Mouse (Mus musculus) liver, adult 2 months (tissue): Measurements from ENCODE around the gene Gm20696.

ENCODE experiments used
- CTCF ChIP-seq: fragments of 200-500 bp; IDR thresholded peaks from 2 replicates; pipeline ENCODE4 v1.5.1; 2011; ENCODE audit warnings: low read depth, low read length, control low read depth
- POLR2A ChIP-seq: fragments of 200-500 bp; IDR thresholded peaks from 2 replicates; pipeline ENCODE4 v1.6.1; 2011; ENCODE audit warnings: low read length, control low read depth; ENCODE audit not compliant: insufficient read depth; ENCODE audit errors: extremely low read depth

DNA sequence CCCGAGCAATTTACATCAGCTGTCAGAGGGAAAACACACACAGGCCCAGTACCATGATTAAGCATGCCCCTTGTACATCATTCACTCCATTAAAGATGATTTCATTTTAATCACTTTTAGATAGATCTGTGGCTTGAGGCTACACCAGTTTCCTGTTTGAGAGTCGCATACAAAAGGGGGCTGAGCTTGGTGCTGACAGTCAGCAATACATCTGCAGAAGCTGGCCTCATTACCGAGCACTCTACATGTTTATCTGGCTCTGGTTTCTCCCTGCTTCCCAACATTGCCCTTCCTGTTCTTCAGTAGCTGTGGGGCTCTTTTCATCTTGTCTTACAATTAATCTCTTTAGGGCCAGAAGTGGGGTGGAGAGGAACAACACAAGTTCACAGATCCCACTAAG is 6.2 kb downstream of the Gm20696 start:
- no peak for TF ChIP-seq CTCF
- no peak for TF ChIP-seq POLR2A
